Mouse (Mus musculus) T-helper 17 cell (primary cell): Measurements from ENCODE around the gene Fam219b.

Experiments
- in situ Hi-C, 2 experiments: fragments of 300-600 bp; cut with MboI, MseI; formaldehyde crosslinking; loops; 1 replicate in 1 of 2; 2 replicates in 1 of 2; pipeline ENCODE4 v1.15.1; 2025; ENCODE audit warnings: high pct_unique_total_duplicates in 2 of 2

The Fam219b gene

GRCm38 (mm10) chr9:57524439-57524838 is 12.9 kb upstream of the Fam219b start:
- in situ Hi-C loops: no loop called here

GRCm38 (mm10) chr9:57525516-57525915 is 11.8 kb upstream of the Fam219b start:
- in situ Hi-C loops: no loop called here

DNA sequence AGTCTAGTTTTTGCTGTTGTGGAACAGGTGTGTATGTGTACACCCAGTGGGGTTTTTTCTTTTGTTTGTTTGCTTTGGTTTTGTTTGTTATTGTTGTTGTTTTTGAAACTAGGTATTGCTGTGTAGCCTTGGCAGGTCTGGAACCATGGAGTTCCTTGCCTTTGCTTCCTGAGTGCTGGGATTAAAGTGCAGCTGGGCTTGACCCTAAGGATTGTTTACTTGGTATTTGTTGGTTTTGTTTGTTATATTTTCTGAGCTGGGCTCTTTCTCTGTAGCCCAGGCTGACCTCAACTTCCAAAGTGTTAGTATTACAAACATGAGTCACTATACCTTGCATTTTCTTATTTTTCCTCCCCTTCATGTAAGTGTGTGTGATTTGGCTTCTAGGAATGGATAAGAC is 10.9 kb upstream of the Fam219b start:
- in situ Hi-C loops: no loop called here

DNA sequence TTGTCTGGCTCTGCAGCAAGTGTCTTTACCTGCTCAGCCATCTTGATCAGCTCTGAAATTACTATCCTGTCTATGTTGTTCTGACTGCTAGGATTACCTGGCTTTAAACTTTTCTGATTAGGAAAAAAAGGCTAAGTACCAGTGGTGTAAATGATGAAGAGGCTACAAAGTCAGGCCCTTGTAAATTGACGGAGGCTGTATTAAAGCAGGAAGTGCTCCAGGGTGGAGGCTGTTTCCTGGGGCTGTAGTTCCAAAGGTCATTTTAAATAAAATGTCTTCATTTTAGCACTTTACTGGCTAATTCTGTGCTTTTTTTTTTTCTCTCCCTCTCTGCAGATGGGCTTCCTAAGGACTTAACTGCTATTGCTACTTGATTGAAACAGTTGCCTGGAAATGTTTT is 5.4 kb upstream of the Fam219b start:
- in situ Hi-C loops: no loop called here

DNA sequence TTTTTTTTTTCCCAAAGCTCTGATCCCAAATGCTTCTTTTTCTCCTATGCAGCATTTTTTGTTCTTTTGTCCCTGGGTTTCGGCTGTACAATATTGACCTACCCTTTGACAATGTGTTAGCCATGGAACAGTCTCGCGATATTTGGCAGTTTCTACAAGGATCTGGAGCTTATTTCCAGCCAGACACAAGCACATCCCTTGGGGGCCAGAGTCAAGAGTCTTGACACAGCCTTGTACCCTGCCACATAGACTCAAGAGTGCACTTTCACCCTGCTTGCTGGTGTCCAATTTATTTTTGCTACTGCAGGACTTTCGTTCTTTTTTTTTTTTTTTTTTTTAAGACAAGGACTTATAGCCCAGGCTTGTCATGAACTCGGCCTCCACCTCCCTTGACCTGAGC is 966 bp upstream of the Fam219b start:
- in situ Hi-C loops: loop anchor here in 1 of 2 experiments (5.0 kb wide), 1 partner anchor 106 kb away; no protein-coding TSS in a partner anchor

- in situ Hi-C loops: loop anchor here in 1 of 2 experiments (5.0 kb wide), 1 partner anchor 105 kb away; no protein-coding TSS in a partner anchor
Measured at GRCm38 (mm10) chr9:57537728-57538181, 427 bp downstream of the Fam219b start.

DNA sequence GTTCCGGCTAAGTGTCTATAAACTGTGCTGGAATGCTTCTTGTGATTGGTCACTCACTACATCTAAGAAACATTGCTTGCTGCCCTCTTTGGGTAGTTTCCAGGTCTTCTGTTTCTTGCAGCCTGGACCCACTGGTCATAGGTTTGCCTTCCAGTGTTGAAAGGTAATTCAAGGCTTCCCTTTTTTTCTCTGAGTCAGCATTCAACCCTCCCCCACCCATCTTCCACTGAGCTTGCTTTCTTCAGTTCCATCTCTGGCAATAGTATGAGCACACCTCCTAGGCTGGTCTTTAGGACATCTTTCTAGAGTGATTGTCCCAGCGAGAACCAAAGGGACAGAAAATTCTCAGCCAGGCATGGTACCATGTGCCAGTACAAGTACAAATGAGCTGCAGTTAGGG is 2.2 kb downstream of the Fam219b start:
- in situ Hi-C loops: loop anchor here in 1 of 2 experiments (5.0 kb wide), 1 partner anchor 103 kb away; no protein-coding TSS in a partner anchor

DNA sequence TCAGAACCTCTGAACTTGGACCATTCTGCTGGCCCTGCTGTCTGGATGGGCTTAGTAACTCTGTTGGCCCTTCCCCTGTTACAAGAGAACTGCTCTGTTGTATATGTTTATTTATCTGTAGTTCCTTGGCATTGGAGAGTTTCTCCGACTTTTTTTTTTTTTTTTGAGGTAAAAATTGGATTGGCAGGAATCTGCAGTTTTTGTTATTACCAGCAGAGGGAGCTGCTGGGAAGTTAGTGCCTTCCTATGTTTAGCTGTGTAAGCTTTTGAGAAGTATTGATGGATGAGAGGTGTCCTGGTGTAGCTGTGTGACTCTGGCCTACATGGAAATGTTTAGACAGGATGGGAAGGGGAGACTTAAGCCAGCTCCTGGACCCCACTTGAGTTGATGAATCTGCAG is 4.0 kb downstream of the Fam219b start:
- in situ Hi-C loops: loop anchor here in 1 of 2 experiments (10.0 kb wide), 1 partner anchor 57 kb away; no protein-coding TSS in a partner anchor

GRCm38 (mm10) chr9:57543951-57544350 is 6.6 kb downstream of the Fam219b start:
- in situ Hi-C loops: loop anchor here in 1 of 2 experiments (10.0 kb wide), 1 partner anchor 59 kb away; no protein-coding TSS in a partner anchor

DNA sequence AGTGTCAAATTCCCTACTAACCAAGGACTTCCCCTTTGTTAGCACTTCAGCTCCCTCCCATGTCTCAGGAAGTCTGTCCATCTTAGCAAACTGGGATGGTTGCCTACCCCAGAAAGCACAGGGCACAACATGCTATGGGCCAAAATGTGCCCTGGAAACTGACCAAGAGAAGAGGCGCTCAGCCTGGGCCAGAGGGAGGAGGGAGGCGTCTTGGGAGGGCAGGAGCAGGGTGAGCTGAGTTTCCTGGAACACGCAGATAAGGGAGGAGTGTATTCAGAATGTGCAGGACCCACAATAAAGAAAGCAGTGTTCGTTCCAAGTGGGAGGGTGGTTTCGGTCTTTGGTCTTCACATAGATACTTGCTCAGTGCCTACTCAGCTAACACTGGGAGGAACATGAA is 10.0 kb downstream of the Fam219b start:
- in situ Hi-C loops: loop anchor here in 1 of 2 experiments (10.0 kb wide), 1 partner anchor 62 kb away; no protein-coding TSS in a partner anchor

DNA sequence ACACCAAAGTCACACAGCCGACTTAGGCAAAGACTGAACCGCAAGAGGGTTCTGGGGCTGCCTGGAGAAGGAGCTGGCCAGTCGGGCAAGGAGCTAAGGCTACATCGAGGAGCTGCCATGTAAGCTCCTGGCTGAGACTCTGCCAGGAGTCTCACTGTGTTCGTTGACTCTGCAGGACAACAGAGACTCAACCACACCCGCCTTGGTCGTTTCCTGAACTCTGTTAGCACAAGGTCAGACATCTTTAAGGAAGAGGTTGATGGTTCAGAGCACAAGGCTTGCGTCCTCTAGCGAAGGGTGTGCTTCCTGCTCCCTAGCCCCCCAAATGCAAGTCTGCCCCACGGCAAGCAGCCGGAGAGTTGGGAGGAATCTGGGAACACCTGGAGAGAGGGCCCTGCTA is 10.5 kb downstream of the Fam219b start:
- in situ Hi-C loops: loop anchor here in 1 of 2 experiments (10.0 kb wide), 1 partner anchor 63 kb away; no protein-coding TSS in a partner anchor

- in situ Hi-C loops: loop anchor here in 1 of 2 experiments (10.0 kb wide), 1 partner anchor 64 kb away; no protein-coding TSS in a partner anchor
Measured at GRCm38 (mm10) chr9:57549186-57549585, 11.9 kb downstream of the Fam219b start.

GRCm38 (mm10) chr9:57550126-57550862 is 13.0 kb downstream of the Fam219b start:
- in situ Hi-C loops: loop anchor here in 1 of 2 experiments (5.0 kb wide), 1 partner anchor 102 kb away; the partner anchor contains the start of gene Csk

- in situ Hi-C loops: loop anchor here in 1 of 2 experiments (5.0 kb wide), 1 partner anchor 100 kb away; the partner anchor contains the start of gene Csk
Measured at GRCm38 (mm10) chr9:57552139-57552887, 15.0 kb downstream of the Fam219b start, which contains the start of gene Mpi. Gene Mpi (minus strand): TSS chr9:57552763.

- in situ Hi-C loops: loop anchor here in 1 of 2 experiments (5.0 kb wide), 1 partner anchor 99 kb away; the partner anchor contains the start of gene Csk
Measured at GRCm38 (mm10) chr9:57553119-57553518, 15.8 kb downstream of the Fam219b start.

GRCm38 (mm10) chr9:57554753-57555152 is 17.4 kb downstream of the Fam219b start:
- in situ Hi-C loops: loop anchor here in 1 of 2 experiments (5.0 kb wide), 1 partner anchor 98 kb away; the partner anchor contains the start of gene Csk

DNA sequence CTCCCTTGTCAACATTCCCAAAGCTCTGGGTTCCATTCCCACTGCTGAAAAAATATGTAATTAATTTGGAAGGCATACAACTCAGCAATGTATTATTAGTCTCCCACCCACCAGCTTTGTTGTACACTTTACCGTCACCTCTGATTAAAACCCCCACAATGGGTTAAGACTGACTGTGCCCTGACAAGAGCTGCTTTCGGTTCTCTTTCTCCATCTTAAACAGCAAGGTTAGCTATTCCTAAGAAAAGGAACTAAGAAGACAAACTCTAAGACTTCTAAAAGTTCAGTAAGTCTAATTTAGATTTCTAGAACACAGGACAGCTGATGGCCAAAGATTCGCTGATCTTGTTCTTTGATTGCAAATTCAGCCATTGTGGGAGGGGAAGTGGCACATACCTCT is 19.9 kb downstream of the Fam219b start:
- in situ Hi-C loops: no loop called here

GRCm38 (mm10) chr9:57558625-57559024 is 21.3 kb downstream of the Fam219b start:
- in situ Hi-C loops: no loop called here

DNA sequence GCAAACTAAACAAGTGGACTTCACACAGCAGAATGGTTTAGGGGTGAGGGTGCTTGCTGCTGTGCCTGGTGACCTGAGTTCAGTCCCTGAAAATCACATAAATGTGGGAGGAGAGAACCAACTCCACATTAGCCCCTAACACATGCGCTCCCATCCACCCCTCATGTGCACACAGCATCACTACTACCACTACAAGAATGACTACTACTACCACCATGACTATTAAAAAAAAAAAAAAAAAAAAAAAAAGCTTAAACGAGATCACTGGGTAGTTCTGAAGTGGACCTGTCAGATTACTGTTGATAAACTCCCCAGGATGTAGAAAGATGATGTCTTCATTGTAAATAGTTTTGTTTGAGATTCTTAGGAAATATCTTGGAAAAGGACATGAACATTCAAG is 22.2 kb downstream of the Fam219b start:
- in situ Hi-C loops: no loop called here

- in situ Hi-C loops: no loop called here
Measured at GRCm38 (mm10) chr9:57560263-57560662, 22.9 kb downstream of the Fam219b start.

- in situ Hi-C loops: no loop called here
Measured at GRCm38 (mm10) chr9:57560861-57561710, 23.8 kb downstream of the Fam219b start, which contains the start of gene Scamp2. Gene Scamp2 (plus strand): TSS chr9:57560943.
